Mouse (Mus musculus) right cerebral cortex, postnatal 4 days (tissue): ENCODE measurements at regions not wholly inside any gene's neighbourhood (a gene's known extent, or its start where the extent isn't known, plus 50 kb on each side); places are given as distances from the start of the nearest gene placed in this dataset.
A peak's percentile ranks its signal among the peaks of the same experiment; 100 is the strongest.

Experiments used
- DNase-seq: peaks from one replicate; pipeline ENCODE4 v3.0.0-alpha.2; 2022

DNA sequence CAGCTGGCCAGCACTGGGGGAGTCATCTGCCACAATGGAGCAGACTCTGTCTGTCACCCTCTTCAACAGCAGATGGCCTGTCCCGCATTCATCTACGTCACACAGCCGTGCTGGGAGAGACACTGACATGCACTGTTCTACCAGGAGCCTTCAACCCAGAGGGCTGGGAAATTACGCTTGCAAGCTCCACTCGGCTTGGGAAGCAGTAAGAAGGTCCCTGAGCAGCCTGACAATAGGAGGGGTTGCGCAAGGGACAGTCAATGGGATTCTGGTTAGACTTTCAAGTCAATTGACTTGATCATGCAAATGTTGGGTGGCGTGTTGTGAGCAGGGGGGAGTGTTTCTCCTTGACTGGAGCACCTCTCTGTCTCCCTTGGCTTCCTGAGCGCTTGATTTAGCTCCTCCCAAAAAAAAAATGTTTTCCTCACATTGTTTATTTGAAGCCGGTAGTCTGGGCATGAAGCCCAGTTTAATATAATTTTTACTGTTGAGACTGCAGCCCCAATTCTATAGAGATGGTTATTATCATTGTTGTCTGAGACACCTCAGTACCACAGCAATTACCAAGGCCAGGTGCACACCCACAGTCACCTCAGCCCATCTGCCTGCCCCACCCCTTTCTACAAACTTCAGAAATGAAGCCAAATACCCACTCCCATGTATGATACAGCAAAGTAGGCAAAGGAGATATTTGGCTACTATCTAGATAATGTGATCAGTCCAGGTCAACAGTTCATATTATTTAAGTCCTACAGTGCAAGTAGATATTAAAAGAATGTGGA lies 99.9 kb upstream of the Klf3 start:
- peak; percentile 36 for DNase-seq

DNA sequence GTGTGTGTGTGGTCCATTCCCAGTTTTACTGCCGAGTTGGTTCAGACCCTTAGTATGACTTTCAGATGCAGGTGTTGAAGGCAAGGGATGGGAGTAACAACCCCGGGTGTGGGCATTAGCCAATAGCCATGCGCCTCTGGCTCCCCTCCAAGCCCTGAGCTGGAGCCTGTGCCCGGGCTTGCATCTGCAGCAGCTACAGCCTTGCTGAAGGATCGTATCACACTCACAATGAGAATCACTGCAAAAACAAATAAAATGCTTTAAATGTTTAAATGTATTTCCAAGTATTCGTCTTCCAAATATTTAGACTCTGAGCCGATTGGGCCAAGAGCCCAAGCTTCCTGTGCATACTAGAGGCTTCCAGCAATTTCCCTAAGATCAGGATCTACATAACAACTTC lies 99.0 kb upstream of the Klf3 start:
- DNase-seq = peak; percentile 63

GRCm38 (mm10) chr5:64706586-64706985 lies 96.6 kb upstream of the Klf3 start:
- DNase-seq = no peak

DNA sequence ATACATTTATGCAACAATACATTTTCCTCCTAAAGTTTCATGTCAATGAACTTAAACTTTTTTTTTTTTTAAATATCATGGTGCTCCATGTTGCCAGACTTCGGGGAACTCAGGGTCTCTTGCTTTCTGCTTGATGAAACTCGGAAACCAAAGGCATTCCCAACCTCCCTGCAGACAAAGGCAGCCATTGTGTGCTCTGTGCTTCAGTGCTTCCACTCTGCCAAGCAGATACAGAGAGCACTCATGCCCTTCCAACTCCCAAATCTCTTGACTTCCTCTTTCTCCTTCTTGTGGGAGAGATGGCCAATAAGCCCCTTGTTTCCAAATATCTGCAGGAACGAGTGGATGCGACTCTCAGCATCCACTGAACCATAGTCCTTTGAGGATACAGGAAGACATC lies 94.0 kb upstream of the Klf3 start:
- DNase-seq = no peak

GRCm38 (mm10) chr5:64710236-64710635 lies 93.0 kb upstream of the Klf3 start:
- no peak for DNase-seq

DNA sequence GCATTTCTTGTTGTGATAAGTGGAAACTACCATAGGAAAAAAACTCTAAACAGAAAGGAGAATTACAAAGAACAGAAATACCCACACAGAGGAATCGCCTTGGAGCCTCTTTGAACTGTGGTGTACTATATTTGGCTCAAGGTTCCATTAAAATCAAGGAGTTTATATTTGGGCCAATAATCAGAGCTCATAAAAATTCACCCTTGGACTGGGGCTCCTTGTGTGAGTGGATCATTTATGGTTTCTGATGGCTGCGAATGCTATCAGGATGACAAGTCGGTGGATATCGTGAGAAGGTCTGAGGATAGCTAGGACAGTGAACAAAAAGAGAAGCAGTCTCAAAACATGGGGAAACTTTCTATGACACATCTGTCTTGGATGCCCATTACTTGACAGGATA lies 92.2 kb upstream of the Klf3 start:
- DNase-seq = no peak

DNA sequence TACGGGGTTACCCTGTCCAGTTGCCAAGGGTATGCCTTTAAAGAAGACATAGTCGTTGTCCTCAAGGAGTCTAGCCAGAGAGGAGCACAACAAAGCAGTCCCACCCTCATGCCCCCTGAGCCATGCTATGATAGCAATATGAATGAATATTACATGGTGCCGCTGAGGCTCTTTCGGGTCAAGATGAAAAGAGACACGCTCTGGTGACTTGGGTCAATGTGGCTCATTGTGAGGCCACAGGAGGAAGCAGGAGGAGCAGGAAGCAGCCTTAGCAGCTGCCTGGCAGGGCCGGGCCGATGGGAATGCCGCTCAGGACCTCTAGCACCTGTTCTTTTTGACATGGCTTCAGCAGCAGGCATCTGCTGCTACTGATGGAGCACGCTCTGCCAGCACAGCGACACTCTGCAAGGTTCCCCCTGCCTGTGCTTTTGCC lies 89.0 kb upstream of the Klf3 start:
- DNase-seq = no peak

- DNase-seq = no peak
Observed at GRCm38 (mm10) chr5:64714710-64715109, 88.5 kb upstream of the Klf3 start.

DNA sequence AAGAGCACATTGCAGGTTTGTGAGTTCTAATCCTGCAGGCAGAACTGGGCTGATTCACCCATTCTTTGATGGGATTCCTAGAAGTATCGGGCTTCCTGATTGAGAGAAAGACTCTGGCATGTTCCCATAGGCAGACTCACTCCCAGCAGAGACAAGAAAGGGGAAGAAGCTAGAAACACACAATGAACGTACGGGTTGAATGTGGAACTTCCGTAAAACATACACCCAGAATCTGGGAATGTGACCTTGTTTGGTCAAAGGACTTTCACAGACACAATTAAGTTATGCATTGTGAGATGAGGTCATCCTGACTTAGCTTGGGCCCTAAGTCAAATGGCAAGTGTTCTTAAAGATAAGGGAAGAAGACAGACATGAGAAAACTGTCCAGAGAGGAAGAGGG lies 86.6 kb upstream of the Klf3 start:
- DNase-seq = no peak

- DNase-seq = no peak
Observed at GRCm38 (mm10) chr5:64722211-64722610, 81.0 kb upstream of the Klf3 start.

GRCm38 (mm10) chr5:64727847-64728246 lies 75.3 kb upstream of the Klf3 start:
- DNase-seq = no peak

DNA sequence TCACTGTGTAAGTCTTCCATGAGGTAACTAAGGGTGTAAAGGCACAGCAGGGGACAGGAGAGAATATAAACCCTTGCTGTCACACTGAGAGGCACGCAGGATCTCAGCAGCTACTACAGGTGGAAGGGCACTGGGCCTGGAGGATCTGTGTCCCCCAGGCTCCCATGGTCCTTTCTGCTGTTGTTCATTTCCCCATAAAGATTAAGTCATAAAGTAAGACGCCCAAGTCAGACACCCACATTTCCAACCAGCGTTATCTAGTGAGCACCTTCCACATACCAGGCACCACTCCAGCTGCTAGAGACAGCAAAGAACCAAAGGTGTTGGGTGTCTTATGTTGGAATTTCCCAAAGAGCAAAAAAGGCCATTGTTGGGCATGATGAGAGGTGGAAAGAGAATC lies 70.8 kb upstream of the Klf3 start:
- DNase-seq = no peak

- no peak for DNase-seq
Observed at GRCm38 (mm10) chr5:64736985-64737384, 66.2 kb upstream of the Klf3 start.

GRCm38 (mm10) chr5:64738096-64738780 lies 65.0 kb upstream of the Klf3 start:
- no peak for DNase-seq

DNA sequence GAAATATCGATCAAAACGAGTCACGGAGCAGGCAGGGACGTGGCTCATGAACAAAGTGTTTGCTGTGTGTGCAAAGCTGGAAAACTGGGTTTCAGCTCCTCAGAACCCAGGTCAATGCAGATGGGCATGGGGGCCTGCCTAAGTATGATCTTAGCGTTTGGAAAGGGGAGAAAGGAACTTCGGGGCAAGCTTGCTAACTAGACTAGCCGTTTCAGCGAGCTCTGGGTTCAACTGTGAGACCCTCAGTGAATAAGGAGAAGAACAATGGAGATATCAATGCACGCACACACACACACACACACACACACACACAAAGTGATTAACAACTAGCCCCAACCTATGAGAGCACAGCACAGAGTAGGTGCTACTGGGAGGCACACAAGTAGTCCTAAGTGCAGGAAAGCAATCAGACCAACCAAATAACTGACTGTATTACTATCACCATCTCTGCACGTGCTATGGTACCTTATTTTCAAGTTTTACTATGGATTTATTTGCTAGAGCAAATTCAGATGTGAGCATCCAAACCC lies 64.3 kb upstream of the Klf3 start:
- no peak for DNase-seq

GRCm38 (mm10) chr5:64739311-64740261 lies 63.6 kb upstream of the Klf3 start:
- no peak for DNase-seq

DNA sequence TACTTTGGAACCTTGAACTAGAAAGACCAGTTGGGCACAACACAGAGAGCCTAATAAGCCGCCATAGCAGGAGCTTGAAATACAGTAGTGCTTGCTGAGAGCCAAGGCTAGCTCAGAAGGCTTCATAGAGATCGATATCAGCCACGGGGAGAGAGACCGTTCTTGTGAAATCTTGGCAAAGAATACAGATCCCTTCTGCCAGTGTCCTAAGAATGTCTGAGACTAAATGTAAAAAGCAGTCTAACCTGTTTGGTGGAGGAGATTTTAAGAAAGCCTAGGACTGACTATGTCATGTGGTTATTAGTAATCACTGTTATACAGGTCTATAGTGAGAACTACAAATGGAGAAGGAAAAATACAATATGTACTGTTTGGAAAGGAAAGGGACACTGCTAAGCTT lies 59.1 kb upstream of the Klf3 start:
- DNase-seq = no peak

DNA sequence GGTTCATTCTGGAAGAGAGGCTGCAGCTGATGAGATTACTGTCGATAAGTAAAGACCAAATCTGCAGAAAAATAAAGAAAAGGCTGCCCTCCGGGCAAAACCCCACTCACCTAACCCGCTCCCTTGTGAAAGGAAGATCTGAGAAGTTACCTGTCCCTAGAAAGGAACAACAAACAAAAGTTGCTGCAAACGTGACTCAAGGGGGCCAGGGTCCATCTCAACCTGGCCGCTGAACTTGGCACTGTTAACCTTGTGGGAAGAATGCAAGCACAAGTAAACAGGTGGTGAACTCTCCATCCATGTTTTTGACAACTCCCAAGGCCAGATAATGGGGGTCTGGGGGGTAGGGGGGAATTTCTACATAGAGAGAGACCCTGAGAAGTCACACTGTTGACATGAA lies 58.7 kb upstream of the Klf3 start:
- no peak for DNase-seq

DNA sequence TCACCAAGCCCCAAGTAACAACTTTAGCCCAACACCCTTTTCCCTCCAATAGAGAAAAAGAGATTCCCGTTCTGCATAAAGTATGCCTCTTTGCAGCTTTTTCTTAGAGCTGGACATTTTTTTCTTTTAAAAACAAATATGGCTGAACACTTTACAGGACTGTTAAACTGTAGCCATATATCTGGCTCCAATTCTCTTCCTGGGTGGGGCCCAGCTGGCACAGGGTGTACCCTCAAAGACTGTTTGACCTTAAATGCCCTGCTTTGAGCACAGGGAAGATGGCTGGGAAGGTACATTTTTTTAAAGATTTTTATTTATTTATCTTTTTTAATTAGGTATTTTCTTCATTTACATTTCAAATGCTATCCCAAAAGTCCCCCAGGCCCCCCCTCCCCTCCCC lies 55.7 kb upstream of the Klf3 start:
- no peak for DNase-seq

DNA sequence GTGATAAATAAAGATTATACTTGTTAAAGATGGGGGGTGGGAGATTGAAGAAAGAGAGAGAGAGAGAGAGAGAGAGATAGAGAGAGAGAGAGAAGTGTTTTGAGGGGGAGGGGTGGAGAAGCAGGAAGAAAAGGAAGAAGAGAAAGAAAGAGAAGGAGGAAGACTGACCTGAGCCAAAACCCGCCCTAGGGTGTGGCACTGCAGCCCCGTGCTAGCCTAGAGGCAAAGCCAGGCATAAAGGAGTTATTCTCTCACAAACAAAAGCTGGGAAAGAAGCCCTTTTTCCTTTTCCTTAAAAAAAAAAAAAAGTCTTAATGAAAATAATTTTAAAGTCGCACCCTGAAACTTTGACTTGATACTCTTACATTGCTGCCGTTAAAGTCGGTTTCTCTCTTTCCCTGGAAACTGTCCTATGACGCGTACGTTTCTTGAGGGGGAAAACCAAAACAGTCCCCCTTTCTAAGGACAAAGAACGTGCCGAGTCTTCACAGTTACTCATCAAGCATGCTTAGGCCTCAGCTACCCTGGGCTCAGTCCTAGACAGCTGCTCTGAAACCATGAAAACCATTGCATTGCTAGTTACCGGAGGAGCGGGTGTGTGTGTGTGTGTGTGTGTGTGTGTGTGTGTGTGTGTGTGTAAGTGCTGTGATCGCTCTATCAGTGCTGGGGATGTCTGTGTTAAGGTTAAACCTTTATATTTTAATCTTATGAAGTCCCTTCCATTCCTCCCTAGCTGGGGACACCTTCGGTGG lies 53.6 kb upstream of the Klf3 start:
- DNase-seq = no peak

DNA sequence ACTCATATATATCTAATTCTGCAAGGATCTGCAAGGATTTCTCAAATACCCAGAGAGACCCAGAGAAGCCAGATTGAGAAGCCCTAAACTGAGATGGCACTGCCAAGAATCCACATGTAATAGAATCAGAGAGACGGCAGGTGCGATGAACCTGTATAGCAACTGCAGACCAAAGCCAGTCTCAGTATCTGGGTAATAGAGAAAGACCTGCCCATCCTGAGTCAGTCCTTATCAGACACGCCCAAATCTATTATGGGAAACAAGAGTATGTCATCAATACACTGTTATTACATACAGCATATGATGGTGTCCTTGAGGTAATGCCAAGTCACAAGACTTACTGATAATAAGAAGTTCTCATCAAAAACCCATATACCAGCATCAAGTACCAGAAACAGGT lies 52.8 kb upstream of the Klf3 start:
- DNase-seq = no peak

GRCm38 (mm10) chr5:64750976-64751656 lies 52.1 kb upstream of the Klf3 start:
- DNase-seq = no peak
